Mouse (Mus musculus) ES-E14 (cell line): Measurements from ENCODE around the gene Gosr1.

Experiments
- HCFC1 ChIP-seq: IDR thresholded peaks from 2 replicates; pipeline ENCODE4 v1.6.1; 2012; ENCODE audit warnings: low read length, inconsistent platforms, borderline replicate concordance; ENCODE audit not compliant: insufficient read depth
- MAFK ChIP-seq: IDR thresholded peaks from 2 replicates; pipeline ENCODE4 v1.6.1; 2014; ENCODE audit warnings: mild to moderate bottlenecking, low read depth, low read length, inconsistent platforms; ENCODE audit not compliant: insufficient read depth
- ZC3H11A ChIP-seq: IDR thresholded peaks from 2 replicates; pipeline ENCODE4 v1.6.1; 2012; ENCODE audit warnings: low read depth, mild to moderate bottlenecking, inconsistent platforms, low read length, borderline replicate concordance
- ZNF384 ChIP-seq: IDR thresholded peaks from 2 replicates; pipeline ENCODE4 v1.6.1; 2012; ENCODE audit warnings: low read depth, low read length, inconsistent platforms

GRCm38 (mm10) chr11:76763053-76763740 lies at the start of gene Gosr1:
- TF ChIP-seq MAFK (no peak), HCFC1 (peak; percentile 78; the same call in 1 of the 2 replicates), ZNF384 (no peak), ZC3H11A (no peak)
